Mouse (Mus musculus): ENCODE measurements at regions not wholly inside any gene's neighbourhood (a gene's known extent, or its start where the extent isn't known, plus 50 kb on each side); places are given as distances from the start of the nearest gene placed in this dataset.

- Histone ChIP-seq H3K4me1 (ENCODE audit: control insufficient read depth, insufficient read depth, low read length) (no peaks in the 10 kb centered on the region), H3K36me3 (ENCODE audit: control insufficient read depth, insufficient read depth, low read length) (no peaks in the 10 kb centered on the region), H3K4me2 (ENCODE audit: low read depth, low read length) (no peak overlapping the region), H3K27me3 (replicated peaks; ENCODE audit: control insufficient read depth, insufficient read depth, low read length) (no peaks in the 10 kb centered on the region), H3K9me3 (ENCODE audit: control insufficient read depth, low read length) (peaks cover 10% of the 10 kb centered on the region), H3K4me3 (ENCODE audit: low read depth, low read length) (no peak overlapping the region), H3K27ac (replicated peaks; ENCODE audit: low read depth, low read length) (no peak overlapping the region), H3K9ac (ENCODE audit: low read depth, low read length) (no peak overlapping the region)
- no peak for ATAC-seq (ENCODE audit: low read depth)
- WGBS, result 56% methylated on average over 10 of the region's 12 CpGs
- DNase-seq (ENCODE audit: low spot score), result no peak
These were observed 57.7 kb downstream of the Rpl14 start for GRCm38 (mm10) chr9:120628794-120629560.

GRCm38 (mm10) chr9:120629609-120630008, 58.4 kb downstream of the Rpl14 start:
- Histone ChIP-seq H3K36me3 (ENCODE audit: control insufficient read depth, insufficient read depth, low read length) (no peaks in the 10 kb centered on the region), H3K4me2 (ENCODE audit: low read depth, low read length) (no peak overlapping the region), H3K4me1 (ENCODE audit: control insufficient read depth, insufficient read depth, low read length) (no peaks in the 10 kb centered on the region), H3K9ac (ENCODE audit: low read depth, low read length) (no peak overlapping the region), H3K9me3 (ENCODE audit: control insufficient read depth, low read length) (peaks cover 10% of the 10 kb centered on the region), H3K4me3 (ENCODE audit: low read depth, low read length) (no peak overlapping the region), H3K27me3 (replicated peaks; ENCODE audit: control insufficient read depth, insufficient read depth, low read length) (no peaks in the 10 kb centered on the region), H3K27ac (replicated peaks; ENCODE audit: low read depth, low read length) (no peak overlapping the region)
- DNase-seq (ENCODE audit: low spot score) (no peak), ATAC-seq (ENCODE audit: low read depth) (no peak)
- 72% methylated on average over 11 of the region's 11 CpGs for WGBS

DNA sequence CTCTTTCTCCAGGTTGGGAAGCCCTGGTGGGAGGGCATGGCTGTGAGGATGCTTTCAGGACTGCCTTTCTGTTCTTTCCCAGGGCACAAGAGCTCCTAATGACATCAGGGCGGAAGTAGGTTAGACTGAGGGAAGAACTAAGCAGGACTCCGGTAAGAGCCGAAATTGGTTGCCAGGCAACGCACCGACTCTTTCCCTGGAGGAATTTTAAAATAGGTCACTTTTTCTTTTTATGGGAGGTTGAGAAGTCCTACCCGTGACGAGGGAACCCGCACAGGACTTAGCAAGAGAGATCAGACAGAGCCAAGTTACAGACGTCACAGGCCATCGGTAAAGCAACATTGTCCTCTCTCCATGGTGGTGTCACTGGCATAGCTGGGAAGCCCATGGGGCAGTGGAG, 61.6 kb downstream of the Rpl14 start:
- Histone ChIP-seq H3K9ac (ENCODE audit: low read depth, low read length) (no peak overlapping the region), H3K4me2 (ENCODE audit: low read depth, low read length) (no peak overlapping the region), H3K27me3 (replicated peaks; ENCODE audit: control insufficient read depth, insufficient read depth, low read length) (no peaks in the 10 kb centered on the region), H3K4me3 (ENCODE audit: low read depth, low read length) (no peak overlapping the region), H3K9me3 (ENCODE audit: control insufficient read depth, low read length) (no peaks in the 10 kb centered on the region), H3K4me1 (ENCODE audit: control insufficient read depth, insufficient read depth, low read length) (no peaks in the 10 kb centered on the region), H3K27ac (replicated peaks; ENCODE audit: low read depth, low read length) (no peak overlapping the region), H3K36me3 (ENCODE audit: control insufficient read depth, insufficient read depth, low read length) (no peaks in the 10 kb centered on the region)
- DNase-seq (ENCODE audit: low spot score) (no peak), ATAC-seq (ENCODE audit: low read depth) (no peak)
- WGBS, result 86% methylated on average over 10 of the region's 10 CpGs

GRCm38 (mm10) chr9:120642656-120643055, 71.4 kb downstream of the Rpl14 start:
- Histone ChIP-seq H3K4me3 (ENCODE audit: low read depth, low read length) (no peak overlapping the region), H3K4me2 (ENCODE audit: low read depth, low read length) (no peak overlapping the region), H3K9ac (ENCODE audit: low read depth, low read length) (no peak overlapping the region), H3K27me3 (replicated peaks; ENCODE audit: control insufficient read depth, insufficient read depth, low read length) (no peaks in the 10 kb centered on the region), H3K9me3 (ENCODE audit: control insufficient read depth, low read length) (no peaks in the 10 kb centered on the region), H3K36me3 (ENCODE audit: control insufficient read depth, insufficient read depth, low read length) (no peaks in the 10 kb centered on the region), H3K27ac (replicated peaks; ENCODE audit: low read depth, low read length) (no peak overlapping the region), H3K4me1 (ENCODE audit: control insufficient read depth, insufficient read depth, low read length) (peaks cover 10% of the 10 kb centered on the region)
- DNase-seq (ENCODE audit: low spot score) (no peak), ATAC-seq (ENCODE audit: low read depth) (no peak)
- 87% methylated on average over 4 of the region's 4 CpGs for WGBS

DNA sequence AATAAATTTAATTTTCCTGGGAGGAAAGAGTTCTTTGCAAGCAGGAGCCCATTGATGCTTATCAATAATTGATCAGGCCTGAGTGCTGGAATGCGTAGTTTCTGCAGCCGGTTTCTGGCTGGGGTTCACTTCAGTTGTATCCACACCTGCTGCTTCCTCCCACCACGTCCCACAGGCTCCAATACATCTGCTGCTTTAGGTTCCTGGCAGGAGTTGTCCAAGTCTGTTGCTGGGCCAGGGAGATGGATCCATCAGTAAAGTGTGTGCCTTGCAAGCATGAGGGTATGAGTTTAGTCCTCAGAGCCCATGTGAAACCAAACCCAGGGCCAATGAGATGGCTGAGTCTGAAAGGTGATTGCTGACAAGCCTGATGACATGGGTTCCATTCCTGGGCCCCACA, 72.1 kb downstream of the Rpl14 start:
- no peak for DNase-seq (ENCODE audit: low spot score)
- H3K9ac ChIP-seq (ENCODE audit: low read depth, low read length), result no peak overlapping the region
- H3K4me3 ChIP-seq (ENCODE audit: low read depth, low read length), result no peak overlapping the region
- no peaks in the 10 kb centered on the region for H3K36me3 ChIP-seq (ENCODE audit: control insufficient read depth, insufficient read depth, low read length)
- H3K4me1 ChIP-seq (ENCODE audit: control insufficient read depth, insufficient read depth, low read length), result peaks cover 10% of the 10 kb centered on the region
- ATAC-seq (ENCODE audit: low read depth), result no peak
- H3K27ac ChIP-seq (replicated peaks; ENCODE audit: low read depth, low read length), result no peak overlapping the region
- no peaks in the 10 kb centered on the region for H3K27me3 ChIP-seq (replicated peaks; ENCODE audit: control insufficient read depth, insufficient read depth, low read length)
- H3K9me3 ChIP-seq (ENCODE audit: control insufficient read depth, low read length), result no peaks in the 10 kb centered on the region
- WGBS, result 65% methylated on average over 3 of the region's 3 CpGs
- no peak overlapping the region for H3K4me2 ChIP-seq (ENCODE audit: low read depth, low read length)

GRCm38 (mm10) chr9:120645776-120646175, 74.5 kb downstream of the Rpl14 start:
- H3K9ac ChIP-seq (ENCODE audit: low read depth, low read length), result no peak overlapping the region
- peaks cover 10% of the 10 kb centered on the region for H3K4me1 ChIP-seq (ENCODE audit: control insufficient read depth, insufficient read depth, low read length)
- no peak overlapping the region for H3K4me3 ChIP-seq (ENCODE audit: low read depth, low read length)
- 97% methylated on average over 10 of the region's 10 CpGs for WGBS
- DNase-seq (ENCODE audit: low spot score), result no peak
- H3K27ac ChIP-seq (replicated peaks; ENCODE audit: low read depth, low read length), result no peak overlapping the region
- no peaks in the 10 kb centered on the region for H3K9me3 ChIP-seq (ENCODE audit: control insufficient read depth, low read length)
- no peak for ATAC-seq (ENCODE audit: low read depth)
- no peak overlapping the region for H3K4me2 ChIP-seq (ENCODE audit: low read depth, low read length)
- no peaks in the 10 kb centered on the region for H3K36me3 ChIP-seq (ENCODE audit: control insufficient read depth, insufficient read depth, low read length)
- H3K27me3 ChIP-seq (replicated peaks; ENCODE audit: control insufficient read depth, insufficient read depth, low read length), result no peaks in the 10 kb centered on the region

- Histone ChIP-seq H3K9me3 (ENCODE audit: control insufficient read depth, low read length) (no peaks in the 10 kb centered on the region), H3K4me3 (ENCODE audit: low read depth, low read length) (no peak overlapping the region), H3K36me3 (ENCODE audit: control insufficient read depth, insufficient read depth, low read length) (no peaks in the 10 kb centered on the region), H3K4me1 (ENCODE audit: control insufficient read depth, insufficient read depth, low read length) (peaks cover 10% of the 10 kb centered on the region), H3K9ac (ENCODE audit: low read depth, low read length) (no peak overlapping the region), H3K27me3 (replicated peaks; ENCODE audit: control insufficient read depth, insufficient read depth, low read length) (no peaks in the 10 kb centered on the region), H3K27ac (replicated peaks; ENCODE audit: low read depth, low read length) (peak overlapping the region; percentile 58), H3K4me2 (ENCODE audit: low read depth, low read length) (no peak overlapping the region)
- WGBS, result 61% methylated on average over 10 of the region's 10 CpGs
- ATAC-seq (ENCODE audit: low read depth) (0 out of 2 replicates have a peak, but pooled peaks have one; percentile 26), DNase-seq (ENCODE audit: low spot score) (peak; percentile 82)
These were observed 75.8 kb downstream of the Rpl14 start for GRCm38 (mm10) chr9:120646806-120647667.

GRCm38 (mm10) chr9:120647668-120647955, 76.4 kb downstream of the Rpl14 start:
- DNase-seq (ENCODE audit: low spot score) (no peak), ATAC-seq (ENCODE audit: low read depth) (no peak)
- Histone ChIP-seq H3K9me3 (ENCODE audit: control insufficient read depth, low read length) (no peaks in the 10 kb centered on the region), H3K4me1 (ENCODE audit: control insufficient read depth, insufficient read depth, low read length) (peaks cover 10% of the 10 kb centered on the region), H3K27me3 (replicated peaks; ENCODE audit: control insufficient read depth, insufficient read depth, low read length) (no peaks in the 10 kb centered on the region), H3K27ac (replicated peaks; ENCODE audit: low read depth, low read length) (peak overlapping the region; percentile 58; the same call in 1 of the 2 replicates), H3K36me3 (ENCODE audit: control insufficient read depth, insufficient read depth, low read length) (no peaks in the 10 kb centered on the region), H3K9ac (ENCODE audit: low read depth, low read length) (no peak overlapping the region), H3K4me2 (ENCODE audit: low read depth, low read length) (no peak overlapping the region), H3K4me3 (ENCODE audit: low read depth, low read length) (no peak overlapping the region)
- 69% methylated on average over 7 of the region's 7 CpGs for WGBS
